In genomic region chr8:120940287-120940686, GRCm38 (mm10) we compare ENCODE assay signal across 11 mouse cellular contexts.
DNase-seq lines count a peak whose midpoint lies in the region; ATAC-seq lines count a peak whose summit lies in the region.
"Had no signal": no experiment of that assay in that cellular context is flagged by ENCODE, and none has a peak within 500 bp of the region (broad histone marks: within the 10 kb centered on the region; RNA-seq: fewer than 3 reads in every experiment).

No protein-coding gene starts in this region.

- H3K4me1 ChIP-seq in hindbrain, embryonic 11.5 days (replicated peaks; ENCODE audit: control insufficient read depth, insufficient read depth, low read length), result peaks cover 7% of the 10 kb centered on the region
- no peaks in the 10 kb centered on the region for H3K4me1 ChIP-seq in hindbrain, embryonic 16.5 days (ENCODE audit: control insufficient read depth, insufficient read depth, low read depth, low read length)
- H3K4me1 ChIP-seq in intestine, embryonic 16.5 days (ENCODE audit: control insufficient read depth, insufficient read depth, low read length), result peaks cover 20% of the 10 kb centered on the region
- peaks cover 6% of the 10 kb centered on the region for H3K4me1 ChIP-seq in limb, embryonic 11.5 days (ENCODE audit: control insufficient read depth, insufficient read depth, low read length)
- H3K4me1 ChIP-seq: forebrain, embryonic 15.5 days had no signal

- ATAC-seq in hindbrain, embryonic 11.5 days (ENCODE audit: low FRiP score), result no peak
- no peak for ATAC-seq in hindbrain, embryonic 16.5 days
- ATAC-seq in intestine, embryonic 16.5 days, result no peak
- ATAC-seq in limb, embryonic 11.5 days (ENCODE audit: insufficient number of reproducible peaks, low FRiP score, low TSS enrichment, low read depth), result 0 out of 2 replicates have a peak, but pooled peaks have one; percentile 26
- no peak for ATAC-seq in erythroblast, adult 5-6 weeks (replicated peaks; ENCODE audit: low FRiP score, poor library complexity, severe bottlenecking)
- ATAC-seq: forebrain, embryonic 15.5 days had no signal

- WGBS in hindbrain, embryonic 11.5 days, result 21% methylated on average over 12 of the region's 12 CpGs
- WGBS in hindbrain, embryonic 16.5 days, result 28% methylated on average over 12 of the region's 12 CpGs
- 39% methylated on average over 12 of the region's 12 CpGs for WGBS in intestine, embryonic 16.5 days
- WGBS in limb, embryonic 11.5 days, result 7% methylated on average over 12 of the region's 12 CpGs

- H3K27ac ChIP-seq in hindbrain, embryonic 11.5 days (ENCODE audit: low read depth, low read length), result no peak overlapping the region
- no peak overlapping the region for H3K27ac ChIP-seq in hindbrain, embryonic 16.5 days (ENCODE audit: low read depth, low read length)
- peak overlapping the region; percentile 17; the same call in 1 of the 2 replicates for H3K27ac ChIP-seq in intestine, embryonic 16.5 days (ENCODE audit: low read length)
- no peak overlapping the region for H3K27ac ChIP-seq in limb, embryonic 11.5 days (replicated peaks; ENCODE audit: low read depth, low read length)
- H3K27ac ChIP-seq: forebrain, embryonic 15.5 days had no signal

- H3K9me3 ChIP-seq in hindbrain, embryonic 11.5 days (ENCODE audit: control insufficient read depth, low read length), result no peaks in the 10 kb centered on the region
- no peaks in the 10 kb centered on the region for H3K9me3 ChIP-seq in hindbrain, embryonic 16.5 days (ENCODE audit: control insufficient read depth, low read length)
- no peaks in the 10 kb centered on the region for H3K9me3 ChIP-seq in intestine, embryonic 16.5 days (ENCODE audit: control insufficient read depth, low read length)
- no peaks in the 10 kb centered on the region for H3K9me3 ChIP-seq in limb, embryonic 11.5 days (ENCODE audit: control insufficient read depth, low read length)
- H3K9me3 ChIP-seq: forebrain, embryonic 15.5 days had no signal

- DNase-seq in hindbrain, embryonic 11.5 days (ENCODE audit: low spot score), result peak; percentile 40
- peak; percentile 42 for DNase-seq in adrenal gland, adult 8-10 months
- DNase-seq in limb, embryonic 11.5 days (ENCODE audit: low spot score), result peak; percentile 70
- DNase-seq in cerebellum, adult 8-10 months, result no peak
- DNase-seq in natural killer cell, adult 2 months (ENCODE audit: low spot score in 2 of 2), result no peak
- DNase-seq: lung, postnatal 36 days had no signal

- no peak overlapping the region for H3K9ac ChIP-seq in hindbrain, embryonic 11.5 days (ENCODE audit: low read depth, low read length)
- no peak overlapping the region for H3K9ac ChIP-seq in hindbrain, embryonic 16.5 days (ENCODE audit: low read depth, low read length)
- H3K9ac ChIP-seq in intestine, embryonic 16.5 days (ENCODE audit: low read depth, low read length), result no peak overlapping the region
- no peak overlapping the region for H3K9ac ChIP-seq in limb, embryonic 11.5 days (ENCODE audit: low read length)
- H3K9ac ChIP-seq: forebrain, embryonic 15.5 days had no signal

- H3K36me3 ChIP-seq in hindbrain, embryonic 11.5 days (ENCODE audit: control insufficient read depth, insufficient read depth, low read length), result no peaks in the 10 kb centered on the region
- no peaks in the 10 kb centered on the region for H3K36me3 ChIP-seq in hindbrain, embryonic 16.5 days (ENCODE audit: control insufficient read depth, insufficient read depth, low read length)
- H3K36me3 ChIP-seq in intestine, embryonic 16.5 days (ENCODE audit: control insufficient read depth, insufficient read depth, low read length), result no peaks in the 10 kb centered on the region
- no peaks in the 10 kb centered on the region for H3K36me3 ChIP-seq in limb, embryonic 11.5 days (ENCODE audit: control insufficient read depth, insufficient read depth, low read length)
- H3K36me3 ChIP-seq: forebrain, embryonic 15.5 days had no signal

- H3K4me2 ChIP-seq in hindbrain, embryonic 11.5 days (replicated peaks; ENCODE audit: low read depth, low read length), result no peak overlapping the region
- H3K4me2 ChIP-seq in hindbrain, embryonic 16.5 days (ENCODE audit: low read length), result no peak overlapping the region
- H3K4me2 ChIP-seq in intestine, embryonic 16.5 days (ENCODE audit: low read depth, low read length), result no peak overlapping the region
- H3K4me2 ChIP-seq in limb, embryonic 11.5 days (ENCODE audit: low read depth, severe bottlenecking), result no peak overlapping the region
- H3K4me2 ChIP-seq: forebrain, embryonic 15.5 days; liver, embryonic 11.5 days had no signal

- peaks cover 31% of the 10 kb centered on the region for H3K27me3 ChIP-seq in hindbrain, embryonic 11.5 days (ENCODE audit: control insufficient read depth, insufficient read depth, low read length)
- peaks cover 8% of the 10 kb centered on the region for H3K27me3 ChIP-seq in hindbrain, embryonic 16.5 days (replicated peaks; ENCODE audit: control insufficient read depth, insufficient read depth, low read length)
- H3K27me3 ChIP-seq in intestine, embryonic 16.5 days (replicated peaks; ENCODE audit: control insufficient read depth, insufficient read depth, low read length), result no peaks in the 10 kb centered on the region
- peaks cover 47% of the 10 kb centered on the region for H3K27me3 ChIP-seq in limb, embryonic 11.5 days (ENCODE audit: control insufficient read depth, insufficient read depth, low read length)

- no peak overlapping the region for H3K4me3 ChIP-seq in hindbrain, embryonic 11.5 days (ENCODE audit: low read depth, low read length)
- no peak overlapping the region for H3K4me3 ChIP-seq in hindbrain, embryonic 16.5 days (ENCODE audit: low read length)
- no peak overlapping the region for H3K4me3 ChIP-seq in intestine, embryonic 16.5 days (ENCODE audit: low read length)
- no peak overlapping the region for H3K4me3 ChIP-seq in limb, embryonic 11.5 days (ENCODE audit: low read depth, low read length)
- H3K4me3 ChIP-seq: forebrain, embryonic 15.5 days had no signal

Comparison
In these comparisons a context has a peak if more than half of its experiments do, and no peak if none do; other contexts are left out.
1. DNase-seq: peak in hindbrain, embryonic 11.5 days (single experiment), adrenal gland, adult 8-10 months (single experiment) and limb, embryonic 11.5 days (single experiment); none in cerebellum, adult 8-10 months (single experiment) and natural killer cell, adult 2 months (0 of 2).